Mouse (Mus musculus) liver, postnatal 0 days (tissue): ENCODE measurements around the gene Gm17428.

Experiments used
- CTCF ChIP-seq: sonication (generic); IDR thresholded peaks from 2 replicates; pipeline ENCODE4 v1.5.1; 2016; ENCODE audit warnings: antibody characterized with exemption, low read depth
- EP300 ChIP-seq: IDR thresholded peaks from 2 replicates; pipeline ENCODE4 v1.6.1; 2016; ENCODE audit warnings: antibody characterized with exemption, low read depth, mild to moderate bottlenecking

DNA sequence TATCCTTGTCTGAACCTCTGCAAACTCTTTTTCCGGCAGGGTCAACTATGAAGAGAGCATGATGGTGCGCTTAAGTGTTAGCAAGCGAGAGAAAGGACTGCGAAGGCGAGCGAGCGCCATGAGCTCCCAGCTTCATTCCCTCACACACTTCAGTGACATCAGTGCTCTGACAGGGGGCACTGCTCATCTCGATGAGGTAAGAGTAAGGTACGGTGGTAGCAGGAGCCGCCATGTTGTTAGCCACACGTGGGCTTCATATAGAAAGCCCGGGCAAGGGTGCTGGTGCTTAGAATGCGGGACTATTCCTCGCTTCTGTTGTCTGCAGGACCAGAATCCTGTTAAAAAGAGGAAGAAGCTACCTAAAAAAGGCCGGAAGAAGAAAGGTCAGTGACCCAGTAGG lies 46.3 kb downstream of the Gm17428 start:
- TF ChIP-seq EP300: no peak
- TF ChIP-seq CTCF: no peak
